Mouse (Mus musculus) stomach, embryonic 14.5 days (tissue): ENCODE measurements at regions not wholly inside any gene's neighbourhood (a gene's known extent, or its start where the extent isn't known, plus 50 kb on each side); places are given as distances from the start of the nearest gene placed in this dataset.

ENCODE experiments used
- ATAC-seq: fragments of 200-750 bp; cut with Nextera tagmentation; 2 replicates; pipeline ENCODE4 v1.8.0; 2017; ENCODE audit warnings: low read depth, moderate TSS enrichment; ENCODE audit not compliant: insufficient number of reproducible peaks, insufficient read depth, low FRiP score
- H3K27ac ChIP-seq: fragments of 300-500 bp; sonication (generic); 2 replicates; pipeline ENCODE4 v1.5.1; 2014; ENCODE audit warnings: mild to moderate bottlenecking, low read length, moderate library complexity, mixed read lengths
- H3K27me3 ChIP-seq: fragments of 300-500 bp; sonication (generic); 2 replicates; pipeline ENCODE4 v1.6.1; 2014; ENCODE audit warnings: low read length, control low read depth, mixed read lengths; ENCODE audit not compliant: control insufficient read depth, insufficient read depth
- H3K36me3 ChIP-seq: fragments of 300-500 bp; sonication (generic); 2 replicates; pipeline ENCODE4 v1.6.1; 2014; ENCODE audit warnings: mild to moderate bottlenecking, control low read depth, low read length, moderate library complexity, mixed read lengths; ENCODE audit not compliant: control insufficient read depth, insufficient read depth
- H3K4me1 ChIP-seq: fragments of 300-500 bp; sonication (generic); 2 replicates; pipeline ENCODE4 v1.6.1; 2014; ENCODE audit warnings: low read length, control low read depth, mixed read lengths; ENCODE audit not compliant: control insufficient read depth, insufficient read depth
- H3K4me2 ChIP-seq: fragments of 300-500 bp; sonication (generic); replicated peaks from 2 replicates; pipeline ENCODE4 v1.6.1; 2014; ENCODE audit warnings: low read depth, low read length, control low read depth
- H3K4me3 ChIP-seq: fragments of 300-500 bp; sonication (generic); 2 replicates; pipeline ENCODE4 v1.5.1; 2014; ENCODE audit warnings: low read depth, low read length, control low read depth
- H3K9ac ChIP-seq: fragments of 300-500 bp; sonication (generic); replicated peaks from 2 replicates; pipeline ENCODE4 v1.6.1; 2014; ENCODE audit warnings: low read depth, mild to moderate bottlenecking, control low read depth, low read length, moderate library complexity, mixed read lengths
- H3K9me3 ChIP-seq: fragments of 300-500 bp; sonication (generic); 2 replicates; pipeline ENCODE4 v1.6.1; 2016; ENCODE audit warnings: low read depth, low read length, control low read depth; ENCODE audit not compliant: control insufficient read depth
- WGBS: fragments of 180-500 bp; shearing (Covaris S2); extraction: QIAGEN DNeasy Blood & Tissue Kit; methylation state at CpG from one replicate; pipeline ENCODE4 v1.1.7; 2014; 5-methylcytosine and 5-hydroxymethylcytosine counted together

DNA sequence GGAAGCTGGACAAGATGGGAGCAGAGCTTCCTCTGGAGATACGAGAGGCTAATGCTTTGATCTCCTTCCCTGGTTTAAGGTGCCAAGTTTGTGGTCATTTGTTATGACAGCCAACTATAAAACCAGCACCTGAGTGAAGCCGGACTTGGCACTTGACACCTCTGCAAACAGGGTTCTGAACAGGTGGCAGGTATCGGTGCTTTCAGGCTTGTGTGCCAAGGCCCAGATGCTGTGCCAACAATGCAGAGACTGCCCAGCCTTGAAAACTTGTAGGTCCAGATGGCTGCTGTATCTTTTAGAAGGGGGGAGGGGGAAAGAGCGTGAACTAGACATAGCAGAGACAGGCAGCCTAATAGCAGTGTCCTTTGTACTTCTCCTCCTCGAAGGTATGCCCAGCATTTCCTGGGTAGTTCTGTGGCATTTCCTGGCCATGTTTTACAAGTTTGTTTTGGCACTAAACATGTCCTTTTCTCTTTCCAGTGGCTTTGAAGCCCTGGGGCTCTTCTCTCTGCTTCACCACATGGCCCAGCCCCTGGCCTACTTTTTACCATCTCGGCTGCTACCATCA, 196.3 kb upstream of the Maf start:
- ATAC-seq: no peak
- 65% methylated on average over 6 of the region's 6 CpGs for WGBS
- Histone ChIP-seq H3K4me3 (no peak overlapping the region), H3K9me3 (no peaks in the 10 kb centered on the region), H3K27me3 (no peaks in the 10 kb centered on the region), H3K36me3 (no peaks in the 10 kb centered on the region), H3K4me2 (no peak overlapping the region), H3K27ac (no peak overlapping the region), H3K4me1 (no peaks in the 10 kb centered on the region), H3K9ac (no peak overlapping the region)

DNA sequence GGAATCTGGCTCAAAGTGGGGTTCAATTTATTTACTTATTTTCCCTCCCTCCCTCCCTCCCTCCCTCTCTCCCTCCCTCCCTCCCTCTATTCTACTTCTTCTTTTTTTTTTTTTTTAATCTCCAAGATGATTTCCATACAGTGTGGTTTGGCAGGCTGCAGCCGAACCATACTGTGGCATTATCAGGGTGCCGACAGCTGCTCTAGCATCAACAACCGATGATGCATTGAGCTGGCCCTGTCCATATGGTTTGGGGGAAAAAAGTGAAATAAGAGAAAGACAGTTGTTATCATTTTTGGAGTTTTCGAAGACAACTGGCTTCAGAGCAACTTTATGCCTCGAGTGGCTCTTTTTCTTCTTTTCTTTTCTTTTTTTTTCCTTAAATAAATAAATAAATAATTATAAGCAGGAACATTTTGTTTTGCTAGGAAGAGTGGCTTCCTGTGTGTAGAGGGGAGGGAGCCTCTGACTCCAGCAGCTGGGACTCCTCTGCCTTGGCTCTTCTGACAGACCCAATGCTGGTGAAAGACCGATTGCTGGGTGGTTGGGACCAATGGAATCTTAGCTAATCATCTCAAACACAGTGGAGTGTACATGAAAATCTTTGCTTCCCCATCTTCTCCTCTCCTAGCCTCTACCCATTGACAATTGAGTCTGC, 190.1 kb upstream of the Maf start:
- no peak overlapping the region for H3K4me2 ChIP-seq
- H3K4me3 ChIP-seq: no peak overlapping the region
- peak overlapping the region; percentile 0; the same call in 1 of the 2 replicates for H3K27ac ChIP-seq
- H3K9ac ChIP-seq: no peak overlapping the region
- H3K27me3 ChIP-seq: no peaks in the 10 kb centered on the region
- no peaks in the 10 kb centered on the region for H3K9me3 ChIP-seq
- ATAC-seq: no peak; the same call in 1 of the 2 replicates
- WGBS: 50% methylated on average over 6 of the region's 6 CpGs
- 0 out of 2 replicates have a peak, but pooled peaks cover 4% of the 10 kb centered on the region for H3K4me1 ChIP-seq
- H3K36me3 ChIP-seq: no peaks in the 10 kb centered on the region

DNA sequence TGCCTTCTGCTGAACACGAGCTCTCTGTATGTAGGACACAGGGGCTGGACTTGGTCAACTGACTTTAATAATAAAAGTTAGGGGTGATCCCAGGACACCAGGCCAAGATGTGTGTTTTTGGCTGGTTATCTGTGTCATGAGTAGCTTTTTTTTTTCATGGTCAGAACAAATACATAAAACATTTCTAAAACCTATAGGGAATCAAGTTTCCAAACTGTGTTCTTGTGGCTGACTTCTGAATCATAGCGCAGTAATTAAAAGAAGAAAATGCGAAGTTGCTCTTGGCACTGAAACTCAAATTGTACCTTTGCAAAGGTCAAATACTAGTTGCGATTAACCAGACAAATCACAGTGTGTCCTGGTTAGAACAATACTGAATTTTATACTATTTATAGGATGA, 189.5 kb upstream of the Maf start:
- WGBS: 75% methylated on average over 4 of the region's 4 CpGs
- H3K4me3 ChIP-seq: no peak overlapping the region
- no peaks in the 10 kb centered on the region for H3K9me3 ChIP-seq
- no peak for ATAC-seq
- H3K4me2 ChIP-seq: no peak overlapping the region
- H3K27ac ChIP-seq: peak overlapping the region; percentile 48; the same call in 1 of the 2 replicates
- H3K36me3 ChIP-seq: no peaks in the 10 kb centered on the region
- H3K9ac ChIP-seq: no peak overlapping the region
- 0 out of 2 replicates have a peak, but pooled peaks cover 4% of the 10 kb centered on the region for H3K4me1 ChIP-seq
- H3K27me3 ChIP-seq: no peaks in the 10 kb centered on the region

DNA sequence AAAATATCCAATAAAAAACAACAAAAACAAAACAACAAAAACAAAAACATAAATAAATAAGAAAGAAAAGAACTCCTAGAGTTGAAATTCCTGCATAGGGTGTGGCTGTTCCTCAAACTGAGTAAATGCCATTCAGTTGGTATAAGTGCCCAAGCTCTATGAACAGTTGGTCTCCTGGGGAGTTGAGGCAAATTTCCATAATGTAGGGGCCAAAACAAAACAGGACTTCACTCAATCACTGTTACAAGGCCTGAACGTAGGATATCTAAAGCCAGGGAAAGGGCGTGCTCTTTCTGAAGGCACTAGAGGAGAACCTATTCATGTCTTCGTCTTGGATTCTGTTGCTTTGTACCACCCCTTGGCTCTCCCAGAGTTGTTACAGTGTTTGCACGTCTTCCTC, 188.5 kb upstream of the Maf start:
- Histone ChIP-seq H3K27ac (no peak overlapping the region), H3K36me3 (no peaks in the 10 kb centered on the region), H3K4me2 (no peak overlapping the region), H3K4me3 (no peak overlapping the region), H3K9ac (no peak overlapping the region), H3K27me3 (no peaks in the 10 kb centered on the region), H3K4me1 (0 out of 2 replicates have a peak, but pooled peaks cover 4% of the 10 kb centered on the region), H3K9me3 (no peaks in the 10 kb centered on the region)
- 91% methylated on average over 4 of the region's 4 CpGs for WGBS
- ATAC-seq: no peak

DNA sequence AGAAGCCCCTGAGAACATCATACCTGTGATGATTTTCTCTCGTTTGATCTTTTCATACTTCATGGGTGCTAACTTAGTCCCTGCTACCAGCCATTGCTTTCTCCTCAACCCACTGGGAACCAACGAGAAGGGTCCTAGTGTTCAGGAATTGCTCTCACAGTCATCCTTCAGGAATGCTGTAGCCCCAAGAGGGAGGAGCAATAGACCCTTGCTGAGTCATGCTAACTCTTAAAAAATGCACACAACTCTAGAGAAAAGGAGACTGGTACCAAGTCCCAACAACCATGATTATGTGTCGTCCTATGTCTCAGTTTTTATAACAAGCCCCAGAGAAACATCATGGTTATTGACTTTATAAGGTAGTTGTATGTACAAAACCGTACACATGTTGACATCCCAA, 180.7 kb upstream of the Maf start:
- 85% methylated on average over 4 of the region's 4 CpGs for WGBS
- H3K27me3 ChIP-seq: no peaks in the 10 kb centered on the region

DNA sequence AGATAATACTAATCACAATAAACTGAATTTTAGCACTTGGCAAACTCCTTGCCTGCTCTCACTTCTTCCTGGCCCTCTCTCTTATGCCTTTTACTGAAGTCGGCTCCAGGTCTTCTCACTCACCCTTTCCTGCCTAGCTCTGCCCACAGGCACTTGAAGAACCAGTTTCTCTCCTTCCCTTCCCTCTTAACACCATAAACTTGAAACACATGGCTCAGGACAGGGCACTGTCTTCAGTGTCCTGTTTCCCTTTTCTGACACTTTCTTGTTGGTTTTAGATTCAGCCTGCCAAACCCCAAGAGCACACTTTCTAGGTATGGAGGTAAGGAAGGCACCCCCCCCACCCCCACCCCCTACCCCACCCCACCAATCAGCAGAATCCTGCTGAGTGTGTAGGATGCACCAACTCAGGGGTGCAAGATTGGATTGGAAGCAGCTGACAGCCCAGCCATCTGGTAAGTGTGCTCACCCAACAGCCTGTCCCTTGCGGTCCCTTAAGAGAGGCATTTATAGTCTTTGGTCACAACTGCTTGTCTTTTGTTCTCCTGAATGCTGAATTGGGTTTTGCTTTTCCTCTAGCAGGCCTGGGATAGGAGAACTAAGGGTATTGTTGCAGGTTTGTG, 177.6 kb upstream of the Maf start:
- Histone ChIP-seq H3K27me3 (no peaks in the 10 kb centered on the region), H3K27ac (no peak overlapping the region), H3K9ac (no peak overlapping the region), H3K4me1 (0 out of 2 replicates have a peak, but pooled peaks cover 3% of the 10 kb centered on the region), H3K4me2 (no peak overlapping the region), H3K9me3 (no peaks in the 10 kb centered on the region), H3K4me3 (no peak overlapping the region), H3K36me3 (no peaks in the 10 kb centered on the region)
- 60% methylated on average over 2 of the region's 2 CpGs for WGBS
- ATAC-seq: 0 out of 2 replicates have a peak, but pooled peaks have one; percentile 56

More for the DNA sequence above, 180.7 kb upstream of the Maf start:
- Histone ChIP-seq H3K36me3 (no peaks in the 10 kb centered on the region), H3K4me1 (0 out of 2 replicates have a peak, but pooled peaks cover 3% of the 10 kb centered on the region), H3K9me3 (no peaks in the 10 kb centered on the region), H3K4me3 (no peak overlapping the region), H3K4me2 (no peak overlapping the region), H3K9ac (no peak overlapping the region), H3K27ac (no peak overlapping the region)
- no peak for ATAC-seq

DNA sequence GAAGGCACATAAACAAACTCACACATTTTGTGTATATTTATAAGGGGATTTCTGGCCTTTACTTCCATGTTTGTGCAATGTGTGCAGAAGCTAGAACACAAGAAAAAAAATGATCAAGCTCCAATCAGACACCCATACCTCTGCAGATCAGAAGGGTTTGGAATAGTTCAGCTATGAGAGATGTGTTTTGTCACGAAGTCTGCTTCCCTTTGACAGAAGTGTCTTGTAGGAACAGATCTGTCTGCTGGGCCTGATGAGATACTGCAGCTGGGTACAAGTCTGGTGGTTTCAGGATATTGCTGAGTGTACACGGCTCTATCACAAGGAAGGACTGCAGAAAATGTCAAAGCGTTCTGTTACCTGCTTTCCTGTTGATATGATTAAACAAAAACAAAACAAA, 176.2 kb upstream of the Maf start:
- Histone ChIP-seq H3K27me3 (no peaks in the 10 kb centered on the region), H3K4me2 (no peak overlapping the region), H3K27ac (no peak overlapping the region), H3K4me1 (0 out of 2 replicates have a peak, but pooled peaks cover 3% of the 10 kb centered on the region), H3K36me3 (no peaks in the 10 kb centered on the region), H3K9me3 (no peaks in the 10 kb centered on the region), H3K9ac (no peak overlapping the region), H3K4me3 (no peak overlapping the region)
- no peak for ATAC-seq
- WGBS: 40% methylated on average over 3 of the region's 3 CpGs

DNA sequence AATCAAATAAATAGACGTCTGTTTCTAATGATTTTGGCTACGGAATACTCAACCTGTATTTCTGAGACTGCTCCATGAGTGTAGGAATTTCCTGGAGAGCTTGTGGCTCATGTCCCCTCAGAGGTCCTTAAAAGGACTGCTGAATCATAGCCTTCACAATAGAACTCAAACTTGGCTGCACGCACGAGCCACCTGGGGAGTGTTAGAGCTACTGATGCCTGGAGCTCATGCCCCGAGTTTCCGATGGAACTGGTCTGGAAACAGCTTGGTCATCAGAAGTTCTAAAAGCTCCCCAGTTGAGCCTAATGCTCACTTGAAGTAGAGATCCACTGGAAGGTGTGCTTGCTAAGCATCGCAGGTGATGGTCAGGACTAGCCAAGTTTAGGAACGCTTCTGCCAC, 174.3 kb upstream of the Maf start:
- no peak for ATAC-seq
- H3K9me3 ChIP-seq: no peaks in the 10 kb centered on the region
- no peak overlapping the region for H3K9ac ChIP-seq
- no peak overlapping the region for H3K27ac ChIP-seq
- H3K4me3 ChIP-seq: no peak overlapping the region
- no peaks in the 10 kb centered on the region for H3K27me3 ChIP-seq
- H3K36me3 ChIP-seq: no peaks in the 10 kb centered on the region
- WGBS: 83% methylated on average over 8 of the region's 8 CpGs
- no peak overlapping the region for H3K4me2 ChIP-seq
- H3K4me1 ChIP-seq: 0 out of 2 replicates have a peak, but pooled peaks cover 3% of the 10 kb centered on the region
